Mouse (Mus musculus) heart, adult 9 months (tissue): ENCODE measurements at regions not wholly inside any gene's neighbourhood (a gene's known extent, or its start where the extent isn't known, plus 50 kb on each side); places are given as distances from the start of the nearest gene placed in this dataset.

Source experiments
- DNase-seq, 2 experiments: peaks; one replicate each; pipeline ENCODE4 v3.0.0; 2022; ENCODE audit warnings: low spot score in 2 of 2

DNA sequence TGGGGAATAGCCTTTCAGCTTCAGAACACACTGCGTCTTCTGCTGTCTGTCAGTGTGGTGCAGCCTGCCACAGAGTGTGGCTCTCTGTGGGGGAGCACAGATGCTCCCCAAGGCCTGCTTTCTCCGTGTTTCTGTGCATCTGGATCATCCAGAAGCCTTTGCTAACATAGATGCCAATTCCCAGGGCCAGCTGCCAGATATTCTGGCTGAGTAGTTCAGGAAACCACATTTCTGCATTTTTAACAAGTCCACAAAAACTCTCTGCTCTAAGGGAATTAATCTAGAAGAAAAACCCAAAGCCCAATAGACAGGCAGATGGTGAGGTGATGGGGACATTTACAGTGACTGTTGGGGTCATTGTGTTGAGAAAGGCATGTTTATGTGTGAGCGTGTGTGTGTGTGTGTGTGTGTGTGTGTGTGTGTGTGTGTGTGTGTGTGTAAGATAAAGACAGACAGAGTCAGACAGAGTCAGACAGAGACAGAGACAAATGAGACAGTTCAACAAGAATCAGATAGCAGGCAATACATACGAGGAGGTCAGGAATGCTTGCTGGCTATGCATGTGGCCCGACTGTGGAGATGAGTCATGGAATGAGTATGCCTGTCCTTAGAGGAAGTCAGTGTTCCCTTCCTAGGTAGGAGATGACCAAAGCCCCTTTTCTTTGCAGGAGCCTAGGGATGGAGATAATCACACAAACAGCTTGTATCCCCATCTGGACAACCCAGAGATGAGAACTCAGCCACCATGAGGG, 176.3 kb upstream of the Spaca1 start:
- DNase-seq, result no peak

DNA sequence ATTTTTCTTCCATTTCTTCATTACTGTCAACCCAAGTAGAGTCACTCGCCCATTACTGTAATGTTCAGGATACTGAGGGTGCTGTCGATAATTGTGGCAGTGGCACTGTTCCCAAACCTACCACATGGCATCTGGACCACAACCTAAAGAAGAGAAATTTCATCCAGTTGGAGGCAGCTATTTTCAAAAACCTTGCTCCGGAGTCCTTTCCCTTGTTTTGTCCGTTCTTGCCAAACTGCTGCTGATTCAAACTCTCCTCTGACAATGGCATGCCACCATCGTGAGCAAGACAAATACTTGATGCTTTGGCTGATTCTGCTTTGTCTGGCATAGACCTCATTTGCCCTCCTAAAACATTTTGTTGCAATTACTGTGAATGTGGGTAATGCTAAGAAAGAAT, 176.9 kb upstream of the Spaca1 start:
- DNase-seq, result no peak

DNA sequence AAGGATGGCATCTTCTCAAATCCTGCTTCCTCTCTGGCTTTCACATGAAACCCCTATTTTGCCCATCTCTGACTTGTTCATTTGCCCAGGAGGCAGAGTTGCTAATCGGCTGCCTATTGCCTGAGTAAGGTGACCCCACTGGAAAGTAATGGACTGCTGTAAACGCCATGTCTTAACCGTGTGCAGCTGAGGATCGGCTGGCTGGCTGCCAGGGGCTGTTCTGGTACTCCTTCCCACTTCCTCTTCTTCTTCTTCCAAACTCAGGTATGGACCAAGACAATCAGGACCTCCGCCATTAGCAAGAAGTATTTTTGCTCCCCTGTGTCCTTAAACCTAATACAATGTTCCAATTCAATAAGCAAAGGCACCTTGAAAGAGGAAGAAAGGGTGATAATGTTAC, 177.6 kb upstream of the Spaca1 start:
- DNase-seq, result no peak

DNA sequence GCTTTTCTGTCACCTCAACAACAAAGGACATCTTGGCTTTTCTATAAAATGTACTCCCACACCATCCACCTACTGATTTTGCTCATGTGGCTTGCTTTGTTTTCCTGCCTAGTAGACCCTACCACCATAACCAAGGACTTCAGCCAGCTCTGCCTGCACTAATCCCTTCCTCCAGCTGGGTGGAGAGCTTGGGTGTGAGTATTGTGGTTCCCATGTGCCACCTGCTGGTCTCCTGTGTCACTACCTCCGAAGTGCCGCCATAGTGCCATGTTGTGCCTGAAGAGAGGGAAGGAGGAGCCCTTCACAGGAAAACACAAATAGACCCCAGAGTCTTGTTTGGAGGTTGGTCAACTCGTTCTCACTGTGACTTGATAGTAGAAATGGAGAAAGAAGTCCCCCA, 181.3 kb upstream of the Spaca1 start:
- DNase-seq, result no peak

DNA sequence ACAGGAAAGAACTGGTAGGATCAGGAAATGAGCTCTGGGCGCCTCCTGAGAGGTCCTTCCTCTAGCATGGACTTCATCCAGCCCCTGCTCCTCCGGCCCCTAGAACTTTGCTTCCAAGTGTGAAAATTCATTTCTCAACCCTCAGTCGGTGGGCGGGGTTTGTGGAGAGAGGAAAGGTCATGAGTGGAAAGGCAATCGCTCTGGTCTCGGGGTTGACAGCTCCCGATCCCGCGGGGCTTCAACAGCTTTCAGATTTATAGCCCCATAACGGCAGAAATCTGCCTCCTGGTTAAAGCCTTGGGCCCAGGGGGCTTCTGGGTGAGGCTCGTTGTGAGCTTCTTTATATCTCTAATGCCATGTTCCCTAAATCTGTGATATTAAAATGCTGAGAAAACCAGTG, 184.2 kb upstream of the Spaca1 start:
- DNase-seq, result no peak

DNA sequence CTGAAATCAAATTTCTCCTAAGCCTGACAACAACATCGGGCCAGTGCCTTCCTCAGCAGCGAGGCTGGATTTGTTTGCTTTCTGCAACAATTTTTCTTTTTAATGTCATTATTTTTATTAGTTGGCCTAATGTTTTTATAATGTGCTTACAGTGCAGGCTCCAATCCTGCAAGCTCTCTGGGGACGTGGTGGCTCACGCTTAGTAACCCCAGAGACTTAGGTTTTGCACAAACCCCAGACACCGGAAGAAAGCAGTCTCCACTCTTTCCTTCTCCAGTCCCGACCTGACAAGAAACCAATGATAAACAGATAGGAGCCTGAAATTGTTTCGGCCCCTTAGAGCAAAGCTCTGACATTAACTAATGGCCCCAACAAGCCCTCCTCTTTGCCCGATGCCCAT, 184.7 kb upstream of the Spaca1 start:
- DNase-seq, result no peak

DNA sequence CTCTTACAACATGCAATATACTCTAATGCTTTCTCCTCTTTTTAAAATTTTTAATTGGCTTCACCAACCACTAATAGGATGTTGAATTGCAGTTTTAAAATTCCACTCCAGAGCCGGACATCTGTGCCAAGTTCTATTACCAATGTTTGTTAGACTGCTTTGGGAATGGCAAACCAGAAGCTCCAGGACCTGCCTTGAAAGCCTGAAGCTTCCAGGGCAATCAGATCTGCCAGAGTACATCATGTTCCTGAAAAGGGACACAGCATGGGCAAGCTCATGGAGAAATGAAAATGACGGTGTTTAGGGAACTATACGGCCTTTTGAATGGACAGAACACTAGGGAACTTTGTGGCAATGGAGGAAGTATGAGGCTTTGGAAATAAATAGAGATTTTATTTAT, 187.8 kb upstream of the Spaca1 start:
- DNase-seq, result no peak

DNA sequence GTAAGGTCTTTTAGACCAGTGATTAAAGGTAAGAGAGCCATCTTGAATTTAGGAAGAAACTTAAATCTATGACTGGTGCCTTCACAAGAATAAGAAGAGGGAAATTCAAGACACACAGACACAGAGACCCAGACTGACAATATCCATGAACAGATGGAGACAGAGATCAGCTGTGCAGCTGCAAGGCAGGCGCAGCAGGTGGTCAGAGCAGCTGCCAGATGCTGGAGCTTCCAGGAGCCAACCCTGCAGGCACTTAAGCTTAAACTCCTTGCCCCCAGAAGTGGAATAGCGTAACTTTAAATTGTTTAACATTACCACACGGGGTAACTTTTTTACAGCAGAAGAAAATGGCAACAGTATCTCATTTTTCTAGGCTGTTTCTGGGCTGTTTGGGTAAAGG, 189.6 kb upstream of the Spaca1 start:
- no peak for DNase-seq

DNA sequence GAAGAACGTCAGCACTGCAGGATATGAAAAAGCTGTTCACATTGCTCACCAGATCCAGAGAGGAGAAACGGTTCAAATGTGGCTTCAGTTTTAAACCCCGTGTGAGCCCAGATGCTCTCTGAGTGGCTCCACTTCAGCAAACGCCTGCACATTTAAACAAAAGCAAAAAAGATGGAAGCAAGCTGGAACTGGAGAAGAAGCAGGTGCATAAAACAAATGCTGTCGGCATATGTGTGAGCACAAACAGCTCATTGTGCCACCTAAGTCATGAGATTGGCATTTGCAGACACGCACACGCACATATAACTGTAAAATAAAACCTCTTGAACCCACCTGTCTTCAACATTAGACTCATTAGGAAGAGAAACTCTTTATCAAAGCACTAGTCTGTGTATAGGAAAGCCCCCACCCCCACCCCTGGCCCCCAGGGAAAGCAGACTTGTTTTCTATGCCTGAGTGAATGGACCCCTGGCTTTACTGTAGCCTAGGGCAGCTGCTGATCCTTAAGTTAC, 191.1 kb upstream of the Spaca1 start:
- DNase-seq, result peak in 1 of 2 experiments; percentile 10

DNA sequence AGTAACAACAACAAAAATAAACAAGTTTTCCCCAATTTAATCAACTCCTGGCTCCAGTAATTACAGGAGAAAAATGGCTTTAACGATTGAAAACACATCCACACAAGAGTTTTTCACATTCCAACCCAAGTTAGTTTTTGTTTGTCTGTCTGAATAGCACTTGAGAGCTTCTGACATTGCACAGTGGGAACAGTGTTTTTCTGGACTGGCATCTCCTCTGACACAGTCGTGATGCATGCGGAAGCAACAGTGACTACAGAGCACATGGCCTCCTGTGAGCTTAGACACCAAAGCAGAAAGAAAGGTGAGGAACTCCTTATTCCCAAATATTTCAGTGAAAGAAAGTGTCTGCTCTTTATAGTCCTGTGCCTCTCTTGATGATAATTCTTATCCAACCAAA, 191.7 kb upstream of the Spaca1 start:
- no peak for DNase-seq

DNA sequence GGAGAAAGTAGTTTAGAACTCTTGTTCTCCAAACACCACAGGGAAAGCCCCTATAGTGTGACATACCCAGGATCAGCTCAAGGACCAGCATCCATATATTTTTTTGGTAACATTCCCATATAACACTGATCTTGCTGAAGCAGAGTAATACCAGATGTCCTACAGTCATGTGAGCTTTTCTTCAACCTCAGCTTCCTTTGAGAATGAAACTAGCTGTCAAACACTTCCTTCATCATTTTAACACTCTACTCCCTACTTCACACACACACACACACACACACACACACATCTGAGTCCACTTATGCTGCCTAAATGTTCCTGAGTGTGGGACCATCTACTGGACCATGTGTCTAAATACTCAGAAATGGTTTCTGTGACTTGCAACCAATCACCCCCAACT, 209.5 kb upstream of the Spaca1 start:
- DNase-seq, result no peak

DNA sequence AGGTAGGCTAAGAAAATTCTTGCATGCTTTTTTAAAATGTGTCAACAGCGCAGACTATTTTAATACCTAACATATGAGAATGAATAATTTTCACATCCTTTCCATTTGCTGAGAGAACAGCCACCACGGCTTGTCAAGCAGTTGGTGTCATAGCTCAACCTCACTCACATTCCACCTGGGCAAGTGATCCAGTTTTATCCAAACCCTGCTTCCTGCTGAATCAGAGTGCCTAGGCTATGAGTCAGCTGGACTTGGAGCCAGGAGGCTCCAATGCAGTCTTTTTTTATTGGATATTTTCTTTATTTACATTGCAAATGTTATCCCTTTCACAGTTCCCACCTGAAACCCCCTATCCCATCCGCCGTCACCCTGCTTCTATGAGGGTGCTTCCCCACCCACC, 210.5 kb upstream of the Spaca1 start:
- DNase-seq, result no peak

DNA sequence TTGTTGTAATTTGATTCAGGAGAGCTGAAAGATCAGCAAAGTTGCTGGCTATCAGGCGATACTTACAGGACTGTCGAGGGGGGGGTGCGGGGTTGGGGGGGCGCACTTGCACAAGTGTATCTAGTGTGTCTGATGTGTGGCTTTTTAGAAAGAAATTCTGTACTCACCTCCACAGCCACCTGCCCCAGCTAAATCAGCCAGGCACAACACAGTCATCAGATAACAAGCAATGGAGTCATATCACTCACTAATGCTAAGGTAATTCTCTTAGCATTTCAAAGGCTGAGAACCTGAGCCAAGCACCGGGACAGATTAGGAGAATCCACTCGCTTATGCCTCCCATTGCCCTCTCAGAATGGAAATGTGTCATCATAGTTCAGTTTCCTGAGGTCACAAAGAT, 211.8 kb upstream of the Spaca1 start:
- no peak for DNase-seq

DNA sequence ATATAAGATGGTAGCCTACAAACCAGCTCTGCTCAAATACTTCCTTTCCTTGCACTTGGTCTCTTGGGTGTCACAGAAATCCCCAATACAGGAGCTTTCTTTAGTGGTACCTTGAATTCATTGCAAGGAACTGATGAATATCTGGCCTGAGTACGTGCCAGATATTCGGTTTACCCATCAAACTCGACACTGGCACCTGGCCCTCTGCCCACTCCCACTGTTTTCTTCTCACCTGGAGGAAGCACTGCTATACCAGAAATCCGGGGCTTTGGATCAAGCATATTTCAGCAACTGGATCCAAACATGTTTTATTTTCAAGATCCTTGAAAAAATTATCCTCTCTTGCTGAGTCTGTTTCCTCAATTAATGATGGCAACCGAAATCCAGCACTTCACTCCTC, 214.4 kb upstream of the Spaca1 start:
- no peak for DNase-seq

DNA sequence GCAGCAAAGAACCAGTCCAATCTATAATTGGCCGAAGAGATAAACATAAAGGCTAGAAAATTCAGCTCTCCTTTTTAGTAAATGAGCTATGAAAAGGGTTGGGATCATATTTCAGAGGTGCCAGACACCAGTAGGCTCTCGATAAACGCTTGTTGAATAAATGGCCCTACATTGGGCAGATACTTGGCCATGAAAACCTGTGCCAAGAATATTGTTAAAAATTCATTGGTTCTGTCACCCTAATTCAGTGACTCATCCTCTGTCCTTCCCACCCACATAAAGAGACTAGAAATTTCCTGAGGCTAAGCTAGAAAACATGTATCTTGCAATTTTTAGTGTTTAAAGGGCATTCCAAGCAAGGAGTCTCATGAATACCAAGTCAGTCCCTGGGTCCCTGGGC, 224.3 kb upstream of the Spaca1 start:
- no peak for DNase-seq

DNA sequence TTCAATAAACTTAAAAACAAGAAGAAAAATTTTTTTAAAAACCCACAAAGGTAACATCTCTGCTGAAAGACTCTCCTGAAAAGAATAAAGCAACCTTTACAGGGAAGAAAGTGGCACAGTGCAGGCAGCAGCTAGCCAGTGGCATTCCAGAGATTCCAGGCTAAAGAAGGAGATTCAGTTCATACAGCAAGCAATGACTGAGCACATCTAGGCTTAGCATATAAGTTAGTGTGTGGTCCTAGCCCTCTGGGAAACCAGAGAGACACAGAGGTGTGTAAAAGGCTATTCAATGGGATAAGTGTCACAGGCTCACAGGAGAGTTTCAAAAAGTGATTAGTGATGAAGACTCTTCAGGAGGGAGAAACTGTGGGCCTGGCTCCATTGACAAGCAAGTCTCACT, 225.4 kb upstream of the Spaca1 start:
- no peak for DNase-seq

DNA sequence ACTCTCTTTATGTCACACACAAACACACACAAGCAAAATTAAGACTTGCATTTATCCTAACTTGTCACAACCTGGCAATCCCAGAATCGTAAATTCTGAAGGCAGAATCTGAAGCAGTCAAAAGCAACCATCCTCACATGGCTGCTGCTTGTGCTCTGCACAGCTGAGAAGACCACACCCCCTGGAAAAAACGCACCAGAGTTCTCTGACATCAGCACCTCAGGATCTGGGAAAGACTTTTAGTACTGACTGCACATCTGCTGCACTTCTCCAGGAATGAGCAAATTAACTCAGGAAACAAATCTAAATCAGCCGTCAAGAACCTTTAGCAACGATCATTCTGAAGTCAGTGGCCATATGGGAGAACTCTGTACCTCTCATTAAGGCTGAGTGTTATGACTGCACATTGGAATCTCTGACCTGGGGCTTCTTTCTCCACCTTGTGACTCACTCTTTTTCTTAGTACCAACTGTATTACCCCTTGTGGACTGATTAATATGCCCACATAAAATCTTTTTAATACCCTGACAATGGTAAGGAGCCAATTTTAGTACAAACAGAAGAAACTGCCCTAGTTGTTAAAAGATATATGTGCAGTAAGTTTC, 248.1 kb upstream of the Akirin2 start:
- no peak for DNase-seq

DNA sequence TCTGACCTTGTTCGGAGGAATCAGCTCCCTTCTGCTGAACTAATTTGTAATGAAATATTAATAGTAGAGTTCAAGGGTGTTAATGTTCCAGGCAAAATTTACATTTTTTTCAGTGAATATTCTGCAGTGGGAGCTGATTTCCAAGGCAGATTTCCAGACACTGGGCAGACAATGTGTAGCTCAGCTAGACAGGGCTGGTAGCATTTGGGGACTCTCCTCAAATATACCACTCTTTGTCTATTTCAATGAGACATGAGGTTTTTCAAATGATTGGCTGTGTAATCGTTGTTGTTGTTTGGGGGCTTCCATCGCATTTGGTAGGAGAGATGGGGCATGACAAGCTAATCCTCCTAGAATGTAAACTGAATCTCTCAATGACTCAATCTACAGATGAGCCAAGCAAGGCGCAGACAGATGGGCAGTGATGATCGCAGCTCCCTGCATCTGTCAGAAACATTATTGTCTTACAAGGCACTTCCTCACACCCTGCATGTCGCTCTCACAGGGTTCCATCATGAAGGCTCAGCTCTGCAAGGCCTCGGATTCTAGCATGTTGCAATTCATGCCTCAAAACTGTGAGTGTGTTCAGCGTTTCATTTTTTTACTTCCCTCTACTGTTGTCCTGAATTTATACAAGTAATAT, 241.7 kb upstream of the Akirin2 start:
- no peak for DNase-seq

DNA sequence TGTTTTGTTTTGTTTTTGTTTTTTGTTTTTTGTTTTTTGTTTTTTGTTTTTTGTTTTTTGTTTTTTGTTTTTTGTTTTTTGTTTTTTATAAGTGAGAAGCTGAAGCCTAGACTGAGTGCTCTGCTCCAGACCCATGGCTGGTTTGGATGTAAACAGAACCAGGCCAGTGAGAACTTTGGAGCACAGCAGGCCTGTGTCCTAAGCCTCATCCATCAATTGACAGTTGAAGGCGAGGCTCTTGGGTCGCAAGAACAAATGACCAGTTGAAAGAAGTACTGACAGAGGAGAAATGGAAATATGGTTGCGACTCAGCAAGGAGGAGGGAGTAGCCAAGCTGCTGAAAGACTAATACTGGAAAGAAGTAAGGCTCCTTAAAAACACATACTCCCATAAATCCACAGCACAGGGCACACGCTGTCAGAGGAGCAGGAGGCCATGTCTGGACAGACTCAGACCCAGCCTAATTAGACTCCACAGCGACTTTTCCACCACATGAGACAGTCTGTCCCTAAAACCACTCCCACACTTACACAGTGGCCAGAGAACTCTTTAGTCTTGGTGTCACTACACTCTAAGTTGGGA, 240.6 kb upstream of the Akirin2 start:
- DNase-seq, result no peak

DNA sequence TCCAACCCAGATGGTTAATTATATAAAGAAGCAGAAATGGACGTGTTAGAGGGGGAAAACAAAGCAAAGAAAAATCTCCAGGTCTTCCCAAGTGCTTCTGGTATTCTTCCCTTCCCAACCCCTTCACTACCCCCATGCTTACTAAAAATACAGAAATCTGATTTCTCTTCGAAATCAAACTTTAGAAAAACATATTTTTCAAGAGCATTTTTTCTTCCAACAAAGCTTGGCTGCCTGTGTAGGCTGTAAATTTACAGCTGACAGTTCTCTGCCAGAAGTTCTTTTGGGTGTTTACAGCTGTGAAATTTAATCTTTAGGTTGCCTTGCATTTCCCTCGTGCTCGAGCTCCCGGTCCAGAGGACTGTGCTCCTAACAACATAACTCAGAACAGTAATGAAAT, 234.9 kb upstream of the Akirin2 start:
- no peak for DNase-seq

DNA sequence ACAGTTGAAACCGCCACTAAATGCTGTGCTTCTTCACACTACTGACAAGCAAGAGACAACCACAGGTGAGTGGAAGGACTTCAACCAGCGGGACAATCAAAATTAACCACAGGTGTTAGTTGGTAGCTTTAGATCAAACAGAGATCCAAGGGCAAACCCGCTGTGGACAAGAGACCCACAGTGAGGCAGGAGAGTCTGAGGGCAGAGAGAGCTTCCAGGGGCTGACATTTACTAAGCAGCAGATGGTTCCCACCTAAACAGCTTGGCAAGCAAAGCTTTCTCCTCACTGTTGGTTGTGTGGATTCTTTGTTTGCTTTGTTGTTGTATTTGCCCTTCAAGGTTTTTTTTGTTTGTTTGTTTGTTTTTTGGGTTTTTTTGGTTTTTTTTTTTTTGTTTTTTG, 227.9 kb upstream of the Akirin2 start:
- no peak for DNase-seq

DNA sequence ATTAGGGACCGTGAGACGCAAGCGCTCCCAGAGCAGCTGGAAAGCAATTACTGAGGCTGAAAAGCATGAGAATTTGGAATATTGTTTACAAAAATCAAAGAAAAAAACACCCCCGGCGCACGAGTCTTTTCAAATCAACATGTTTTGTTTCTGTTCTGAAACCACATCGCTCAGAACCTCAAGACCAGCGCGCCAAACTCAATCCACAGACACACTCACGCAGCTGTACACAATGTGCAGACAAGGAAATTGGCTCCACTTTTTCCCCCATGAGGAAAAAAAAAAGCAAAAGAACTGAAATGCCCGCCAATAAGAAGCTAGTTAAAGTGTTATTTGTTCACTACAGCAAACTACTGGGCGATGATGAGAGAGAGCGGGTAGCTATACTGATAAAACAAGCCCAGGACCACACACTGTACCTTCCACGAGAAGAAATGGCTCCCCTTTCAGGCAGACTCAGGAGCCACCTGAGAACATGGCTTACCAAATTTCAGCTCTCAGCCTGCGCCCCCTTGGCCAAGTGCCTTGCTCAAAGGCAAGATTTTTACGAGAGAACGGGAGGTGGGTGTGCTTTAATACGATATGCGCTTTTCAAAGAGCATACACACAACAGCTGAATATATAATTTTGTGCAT, 222.5 kb upstream of the Akirin2 start:
- peak; percentile 36 to 45 for DNase-seq
